Mouse (Mus musculus) adrenal gland, adult 8-10 months (tissue): Measurements from ENCODE around the gene Ctnnd2. TPM values are rescaled to one million over a fixed set of nuclear protein-coding genes. Genes with fewer than 3 reads are reported as not detected.

Experiments
- DNase-seq: peaks from one replicate; pipeline ENCODE4 v3.0.0; 2022
- total RNA-seq, 4 experiments: library from RNA; stranded (reverse); gene quantifications; 2 replicates each; pipeline ENCODE4 v1.2.4; 2022

The Ctnnd2 gene
- total RNA-seq, 4 experiments from 2014 or later: 5.1 to 8.6 (median 6.4) TPM

GRCm38 (mm10) chr15:30655433-30655832, 483.0 kb downstream of the Ctnnd2 start:
- no peak for DNase-seq

- no peak for DNase-seq
These were observed 485.2 kb downstream of the Ctnnd2 start for GRCm38 (mm10) chr15:30657588-30657987.

DNA sequence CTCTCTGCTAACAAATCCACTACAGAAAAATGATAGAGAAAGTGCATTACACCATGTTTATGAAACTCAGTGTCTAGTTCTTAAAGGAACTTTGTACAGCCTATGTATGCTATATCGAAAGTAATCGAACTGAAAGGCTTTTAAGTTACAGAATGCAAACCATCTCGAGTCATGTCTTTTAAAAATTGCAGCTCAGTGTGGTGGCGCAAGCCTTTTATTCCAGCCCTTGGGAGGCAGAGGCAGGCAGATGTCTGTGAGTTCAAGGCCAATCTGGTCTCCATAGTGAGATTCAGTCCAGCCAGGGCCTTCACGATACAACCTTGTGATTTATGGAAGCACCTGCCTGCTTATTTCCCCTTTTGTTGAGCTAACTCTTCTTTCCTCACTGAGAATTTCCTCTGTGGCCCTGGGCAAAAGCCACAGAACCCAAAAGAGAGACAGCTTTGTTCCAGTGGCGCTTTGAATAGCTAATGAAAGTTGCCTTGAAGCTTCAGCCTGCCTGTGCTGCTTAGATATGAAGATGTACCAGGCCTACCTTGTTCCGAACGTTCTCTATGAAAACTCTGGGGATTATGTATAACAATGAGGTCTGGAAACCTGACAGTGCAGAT, 488.3 kb downstream of the Ctnnd2 start:
- DNase-seq: no peak

- DNase-seq: no peak
These were observed 489.5 kb downstream of the Ctnnd2 start for GRCm38 (mm10) chr15:30661689-30662422.

GRCm38 (mm10) chr15:30667819-30668587, 495.6 kb downstream of the Ctnnd2 start:
- DNase-seq: no peak

DNA sequence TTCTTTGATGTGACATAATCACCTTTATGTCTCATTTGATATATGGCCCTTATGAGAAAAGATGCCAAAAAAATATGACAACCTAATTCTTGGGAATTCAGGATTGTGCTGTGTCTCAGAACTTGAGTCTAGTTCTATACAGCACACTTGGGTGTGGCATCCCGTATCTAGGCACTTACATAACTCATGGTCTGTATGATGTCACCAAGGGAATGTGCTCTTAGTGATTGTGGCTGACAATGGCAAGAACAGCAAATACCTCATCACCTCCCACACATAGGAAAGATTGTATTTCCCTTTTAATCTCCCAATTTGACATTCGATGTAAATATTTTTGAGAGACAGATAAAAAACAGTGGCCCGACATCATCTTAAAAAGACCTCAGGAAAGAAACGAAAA, 509.5 kb downstream of the Ctnnd2 start:
- no peak for DNase-seq

- no peak for DNase-seq
These were observed 510.1 kb downstream of the Ctnnd2 start for GRCm38 (mm10) chr15:30682360-30683119.

GRCm38 (mm10) chr15:30686206-30687101, 514.1 kb downstream of the Ctnnd2 start:
- no peak for DNase-seq

DNA sequence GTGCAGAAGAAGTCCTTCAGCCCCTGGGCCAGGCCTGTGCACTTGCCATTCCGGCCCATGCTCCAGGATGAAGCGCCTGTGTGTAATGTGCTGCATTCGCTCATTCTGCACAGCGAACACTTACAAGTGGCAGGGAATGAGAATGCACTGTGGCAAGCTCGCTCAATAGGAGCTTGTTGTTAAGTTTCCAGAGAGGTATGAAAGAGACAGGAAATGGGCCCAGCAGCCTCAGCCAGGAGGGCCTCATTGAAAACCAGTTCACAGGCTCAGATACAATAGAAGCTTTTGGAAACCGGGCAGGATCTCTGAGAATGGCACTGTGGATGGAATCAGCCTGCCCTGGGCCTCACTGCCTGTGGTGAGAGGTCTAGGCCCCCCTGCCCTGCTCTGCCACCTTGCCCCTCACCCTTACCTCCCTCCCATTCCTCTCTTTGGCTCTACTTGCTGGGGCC, 521.4 kb downstream of the Ctnnd2 start:
- DNase-seq: no peak

- no peak for DNase-seq
These were observed 521.9 kb downstream of the Ctnnd2 start for GRCm38 (mm10) chr15:30694286-30694685.

DNA sequence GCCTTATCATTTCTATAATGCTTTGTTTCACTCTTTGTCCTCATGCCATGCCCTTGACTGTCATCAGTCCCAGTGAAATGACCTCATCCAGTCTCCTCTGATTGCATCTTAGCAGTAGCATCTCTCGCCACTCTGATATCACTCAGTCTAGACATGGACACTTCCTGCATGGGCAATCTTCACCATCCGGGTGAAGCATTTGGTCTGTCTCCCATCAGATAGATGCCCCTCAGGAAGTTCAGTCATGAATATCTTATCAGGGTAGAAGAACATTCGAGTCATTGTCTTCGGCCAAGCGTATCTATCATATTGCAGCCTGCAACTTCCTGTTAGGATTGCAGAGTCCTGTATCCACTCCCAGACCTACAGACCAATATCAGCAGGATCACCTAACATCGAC, 523.5 kb downstream of the Ctnnd2 start:
- DNase-seq: no peak

GRCm38 (mm10) chr15:30697356-30697755, 525.0 kb downstream of the Ctnnd2 start:
- DNase-seq: no peak

DNA sequence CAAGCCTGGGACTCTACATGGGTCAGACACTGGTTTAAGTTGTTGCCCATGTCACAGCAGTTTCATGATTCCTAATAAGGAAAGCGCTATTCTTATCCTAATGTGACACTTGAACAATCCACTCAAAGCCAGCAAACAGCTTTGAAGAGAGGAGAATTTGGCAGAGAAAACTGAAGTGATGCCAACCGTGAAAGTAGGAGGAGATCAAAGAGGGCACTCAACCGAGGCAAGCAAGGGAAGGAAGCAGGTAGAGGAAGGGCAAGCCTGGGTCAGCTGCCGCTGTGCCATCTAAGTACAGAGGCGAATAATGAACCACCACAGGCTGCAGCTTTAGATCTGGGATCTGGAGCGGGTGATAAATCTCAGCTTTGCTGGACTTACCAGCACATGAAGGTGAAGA, 528.4 kb downstream of the Ctnnd2 start:
- no peak for DNase-seq

DNA sequence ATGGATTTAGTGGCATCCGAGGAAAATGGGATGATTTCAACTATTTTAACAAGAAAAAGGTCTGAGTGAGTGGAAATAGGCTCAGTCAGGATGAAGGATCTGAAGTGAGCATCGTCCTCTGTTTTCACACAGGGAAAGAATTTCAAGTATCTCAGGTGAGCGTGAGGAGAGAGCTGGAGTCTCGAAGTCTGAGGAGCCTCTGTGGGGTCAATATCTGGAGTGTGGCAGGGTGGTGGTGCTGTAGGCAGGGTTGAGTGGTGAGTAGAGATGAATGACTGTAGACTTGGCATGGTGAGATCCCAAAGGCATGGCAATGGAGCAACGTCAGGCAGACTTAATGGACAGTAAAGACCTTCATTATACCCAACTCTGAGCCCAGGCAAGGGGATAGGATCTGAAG, 529.2 kb downstream of the Ctnnd2 start:
- no peak for DNase-seq

DNA sequence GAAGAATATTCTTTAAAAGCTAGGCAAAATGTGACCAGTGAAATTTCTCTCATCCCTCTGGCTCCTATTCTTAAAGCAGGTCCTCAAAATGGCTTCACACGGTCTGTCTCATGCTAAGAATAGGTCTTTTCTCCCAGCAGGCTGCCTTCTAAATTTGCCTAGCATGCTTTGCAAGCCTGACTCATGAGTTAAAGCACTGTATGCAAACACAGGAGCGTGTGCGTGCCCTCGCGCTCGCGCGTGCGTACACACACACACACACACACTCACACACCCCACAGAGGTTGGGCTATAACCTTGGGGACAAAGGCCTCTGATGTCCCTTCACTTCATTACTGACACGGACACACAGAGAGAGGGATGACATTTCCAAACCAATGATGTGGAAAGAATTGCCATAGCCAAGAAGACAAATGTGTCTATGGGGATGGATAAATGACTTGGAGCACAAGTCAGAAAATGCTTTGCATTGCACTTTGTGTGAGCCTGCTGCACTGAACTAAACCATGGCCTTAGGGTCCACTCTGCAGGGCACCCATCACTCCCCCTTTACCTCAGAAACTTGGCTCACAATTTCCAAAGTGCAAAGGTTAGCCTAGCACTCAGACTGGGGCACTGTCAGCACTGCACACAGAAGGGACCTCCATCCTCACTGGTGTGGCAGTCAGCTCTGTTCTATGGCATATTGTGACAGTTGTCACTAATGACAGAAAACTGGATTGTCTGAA, 536.8 kb downstream of the Ctnnd2 start:
- DNase-seq: no peak

DNA sequence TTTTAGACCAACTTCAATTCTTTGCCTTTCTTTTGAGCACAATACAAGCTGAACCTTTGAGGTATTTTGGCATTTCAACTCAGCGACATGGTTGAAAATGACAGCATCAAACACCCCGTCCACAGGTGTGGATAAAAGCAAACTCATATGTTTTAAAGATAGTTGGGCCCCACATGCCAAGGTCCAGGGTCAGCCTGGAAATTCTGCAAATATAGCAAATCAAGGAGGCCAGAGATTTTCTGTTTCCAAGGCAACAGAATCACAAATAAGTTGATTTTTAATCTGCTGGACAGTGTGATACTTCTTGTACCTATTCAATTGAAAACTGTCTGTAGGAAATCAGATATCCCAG, 537.3 kb downstream of the Ctnnd2 start:
- no peak for DNase-seq

DNA sequence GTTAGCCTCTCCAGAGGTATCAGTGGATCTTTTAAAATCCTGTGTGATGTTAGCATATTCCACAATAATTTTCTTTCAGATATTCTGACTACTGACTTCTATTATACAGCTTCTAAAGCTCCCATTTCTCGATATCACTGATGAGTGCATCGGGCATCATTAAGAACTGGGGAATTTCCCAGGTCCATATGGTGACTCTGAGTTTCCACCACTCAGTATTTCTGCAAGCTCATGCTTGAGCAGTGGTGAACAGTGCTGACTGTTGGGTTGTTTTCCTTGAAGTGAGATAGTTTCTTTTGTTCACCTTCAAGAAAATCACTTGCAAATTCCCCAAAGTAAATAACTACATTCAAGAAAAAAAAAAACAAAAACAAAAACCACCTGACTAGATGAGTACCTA, 542.4 kb downstream of the Ctnnd2 start:
- no peak for DNase-seq

DNA sequence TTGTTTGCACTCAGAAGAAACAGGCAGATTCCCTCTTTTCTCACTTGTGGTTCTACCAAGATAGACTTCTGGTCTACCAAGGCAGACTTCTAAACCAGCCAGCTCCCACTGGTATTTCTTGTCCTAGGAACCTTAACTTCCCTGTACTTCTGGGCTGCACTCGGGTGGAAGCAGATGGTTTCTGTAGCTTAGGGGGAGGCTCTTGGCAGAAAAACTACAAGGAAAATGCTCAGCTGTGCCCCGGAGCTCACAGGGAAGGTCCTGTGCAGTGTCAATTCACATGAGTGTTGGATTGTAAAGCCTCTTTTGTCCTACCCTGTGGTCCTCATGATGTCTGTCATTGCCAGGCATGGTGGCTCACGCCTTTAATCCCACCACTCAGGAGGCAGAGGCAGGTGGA, 546.4 kb downstream of the Ctnnd2 start:
- no peak for DNase-seq

- no peak for DNase-seq
These were observed 546.8 kb downstream of the Ctnnd2 start for GRCm38 (mm10) chr15:30719226-30719625.

DNA sequence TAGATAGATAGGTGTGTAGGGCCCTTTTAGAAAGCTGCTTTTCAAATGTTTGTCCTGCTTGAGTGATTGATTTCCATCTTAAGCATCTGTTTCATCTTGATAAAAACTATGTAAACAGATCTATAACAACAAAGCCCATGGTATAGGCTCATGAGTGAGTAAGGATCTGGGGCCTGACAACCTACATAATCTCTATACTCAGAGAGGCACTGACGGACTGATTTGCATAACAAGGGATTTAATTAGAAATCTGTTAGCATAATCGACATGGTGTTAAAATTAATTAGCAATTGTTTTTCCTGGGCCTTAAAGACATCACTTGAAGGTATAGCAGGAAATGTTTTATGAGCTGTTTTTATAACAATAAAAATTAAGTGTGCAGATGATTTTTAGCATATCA, 548.7 kb downstream of the Ctnnd2 start:
- no peak for DNase-seq

DNA sequence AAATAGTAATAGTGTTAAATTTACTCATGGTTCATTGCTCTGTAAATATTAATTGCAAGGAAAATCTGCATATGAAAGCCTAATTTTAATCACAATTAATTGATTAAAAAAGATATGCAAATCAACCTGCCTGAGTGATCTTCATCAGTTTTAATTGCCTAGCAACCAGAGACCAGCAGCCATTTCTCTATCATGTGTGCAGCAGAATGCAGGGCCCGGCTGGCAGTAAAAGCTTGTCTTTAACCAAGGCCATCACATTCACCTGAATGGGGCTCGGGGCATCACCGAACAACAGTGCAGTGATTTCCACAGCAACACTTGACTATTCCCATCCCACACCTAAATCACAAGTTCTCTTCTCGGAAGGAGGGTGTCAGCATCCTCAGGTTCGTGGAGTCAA, 553.7 kb downstream of the Ctnnd2 start:
- DNase-seq: no peak
